Mouse (Mus musculus) frontal cortex, postnatal 14 days (tissue): Measurements from ENCODE around the gene Nup210l.
"Not testable (repeated sequence)": the region's sequence is repeated elsewhere in the genome, so short reads cannot be mapped to it uniquely, and the experiment has no call there.

Experiments
- DNase-seq, 2 experiments: peaks; one replicate each; pipeline ENCODE4 v3.0.0; 2022; ENCODE audit warnings: low spot score in 2 of 2

Nup210l gene

DNA sequence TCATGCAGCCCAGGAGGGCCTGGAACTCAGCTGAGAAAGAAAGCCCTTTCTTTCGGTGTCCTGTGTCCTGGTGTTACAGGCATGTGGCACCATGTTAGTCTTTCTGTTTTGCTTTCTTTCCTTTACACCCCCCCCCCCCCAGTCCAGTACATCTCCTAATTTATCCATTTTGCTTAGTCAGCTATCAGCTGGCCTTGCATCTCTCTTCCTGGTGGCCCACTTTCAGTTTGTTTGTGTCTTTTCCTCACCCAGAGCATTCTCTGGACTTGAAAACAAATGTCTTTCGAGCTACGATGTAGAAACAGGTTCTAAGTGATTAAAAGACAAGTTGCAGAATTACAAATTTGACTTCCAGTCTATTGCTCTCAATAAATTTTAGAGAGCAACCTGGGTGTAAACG lies 118.5 kb downstream of the Nup210l start:
- DNase-seq, result no peak

DNA sequence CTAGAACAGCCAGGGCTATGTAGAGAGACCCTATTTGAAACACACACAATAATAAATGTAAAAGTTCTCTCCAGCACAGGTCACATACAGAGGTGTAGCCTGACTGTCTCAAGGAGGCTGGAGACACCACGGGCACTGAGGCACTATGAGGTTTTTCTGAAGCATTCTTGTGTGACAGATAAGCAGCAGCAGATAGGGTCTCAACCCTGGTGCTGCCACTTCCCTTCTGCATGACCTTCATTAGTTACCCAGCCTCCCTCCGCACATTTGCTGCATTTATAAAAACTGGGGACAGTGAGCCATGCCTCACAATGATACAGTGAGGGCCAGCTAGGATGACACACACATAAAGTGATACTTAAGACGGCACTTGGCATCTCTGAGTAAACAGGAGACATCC lies 119.0 kb downstream of the Nup210l start:
- no peak for DNase-seq

DNA sequence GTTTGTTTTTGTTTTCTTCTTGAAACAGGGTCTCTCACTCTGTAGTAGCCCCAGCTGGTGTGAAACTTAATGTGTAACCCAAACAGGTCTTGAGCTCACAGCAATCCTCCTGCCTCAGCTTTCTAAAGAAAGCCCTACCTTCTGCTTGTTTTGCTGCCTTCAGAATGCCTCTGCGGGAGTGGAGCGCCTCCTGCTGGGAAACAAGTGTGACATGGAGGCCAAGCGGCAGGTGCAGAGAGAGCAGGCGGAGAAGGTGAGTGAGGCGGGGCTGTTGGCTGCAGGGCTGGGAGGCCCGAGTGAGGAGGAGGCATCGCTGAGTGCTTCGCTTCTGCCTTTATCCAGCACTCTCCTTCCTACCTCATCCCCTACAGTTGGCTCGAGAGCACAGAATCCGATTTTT lies 120.4 kb downstream of the Nup210l start:
- no peak for DNase-seq

GRCm38 (mm10) chr3:90231075-90231474 lies 127.1 kb downstream of the Nup210l start:
- no peak for DNase-seq

DNA sequence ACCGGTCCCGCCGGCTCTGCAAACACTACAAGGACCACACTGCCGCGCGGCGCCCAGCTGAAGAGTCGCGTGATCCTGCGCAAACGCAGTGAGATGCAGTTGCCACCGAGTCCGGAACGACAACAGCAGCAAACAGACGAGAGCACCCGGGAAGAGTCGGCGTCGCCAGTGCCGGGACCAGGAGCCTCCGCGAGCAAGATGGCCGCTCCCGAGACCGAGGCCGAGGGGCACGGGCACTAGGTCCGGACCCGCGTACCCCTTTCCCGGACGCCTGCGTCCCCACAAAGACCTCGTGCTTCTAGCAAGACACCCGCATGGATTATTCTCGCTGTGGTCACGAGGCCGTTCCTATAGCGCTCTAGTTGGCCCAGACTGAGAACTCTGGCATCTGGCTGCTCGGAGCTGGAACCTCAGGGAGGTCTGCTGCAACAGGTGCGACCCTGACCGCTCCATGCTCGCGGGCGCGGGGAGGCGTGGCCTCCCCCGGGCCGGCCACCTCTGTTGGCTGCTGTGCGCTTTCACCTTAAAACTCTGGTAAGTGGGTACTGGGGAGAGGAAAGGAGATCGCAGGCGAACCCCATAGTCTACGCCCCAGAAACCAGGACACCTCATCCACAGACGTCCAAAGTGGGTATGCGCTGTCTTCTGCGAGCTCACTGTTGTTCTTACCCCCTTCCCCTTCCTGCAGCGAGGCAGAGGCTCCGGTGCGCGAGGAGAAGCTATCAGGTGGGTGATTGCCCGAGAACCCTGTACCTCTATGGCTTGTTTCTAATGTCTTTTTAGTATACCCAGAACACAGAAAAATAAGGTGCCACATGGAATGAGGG lies 127.8 kb downstream of the Nup210l start, which contains the start of gene Jtb:
Gene Jtb, plus strand, starts transcription at position 91 of the 827 bp plus-strand sequence.
- DNase-seq, result peak; percentile 91 to 93

DNA sequence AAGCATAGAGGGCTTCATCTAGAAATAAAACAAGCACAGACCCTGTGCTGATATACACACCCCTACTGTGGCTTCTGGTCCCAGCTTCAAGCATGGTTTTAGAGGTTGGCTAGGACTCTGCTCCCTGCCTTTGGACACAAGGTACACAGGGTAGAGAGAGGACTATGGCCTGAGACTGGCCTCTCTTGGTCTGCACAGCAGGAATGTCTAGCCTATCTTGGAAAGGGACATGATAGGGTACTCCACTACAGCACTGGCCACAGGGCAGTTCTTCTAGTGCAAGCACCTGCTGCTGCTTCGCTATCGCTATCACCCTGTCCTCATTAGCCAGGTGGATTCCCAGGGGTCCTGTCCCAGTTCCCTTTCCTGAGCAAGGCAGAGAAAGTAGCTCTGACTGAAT lies 137.3 kb downstream of the Nup210l start:
- DNase-seq, result no peak

DNA sequence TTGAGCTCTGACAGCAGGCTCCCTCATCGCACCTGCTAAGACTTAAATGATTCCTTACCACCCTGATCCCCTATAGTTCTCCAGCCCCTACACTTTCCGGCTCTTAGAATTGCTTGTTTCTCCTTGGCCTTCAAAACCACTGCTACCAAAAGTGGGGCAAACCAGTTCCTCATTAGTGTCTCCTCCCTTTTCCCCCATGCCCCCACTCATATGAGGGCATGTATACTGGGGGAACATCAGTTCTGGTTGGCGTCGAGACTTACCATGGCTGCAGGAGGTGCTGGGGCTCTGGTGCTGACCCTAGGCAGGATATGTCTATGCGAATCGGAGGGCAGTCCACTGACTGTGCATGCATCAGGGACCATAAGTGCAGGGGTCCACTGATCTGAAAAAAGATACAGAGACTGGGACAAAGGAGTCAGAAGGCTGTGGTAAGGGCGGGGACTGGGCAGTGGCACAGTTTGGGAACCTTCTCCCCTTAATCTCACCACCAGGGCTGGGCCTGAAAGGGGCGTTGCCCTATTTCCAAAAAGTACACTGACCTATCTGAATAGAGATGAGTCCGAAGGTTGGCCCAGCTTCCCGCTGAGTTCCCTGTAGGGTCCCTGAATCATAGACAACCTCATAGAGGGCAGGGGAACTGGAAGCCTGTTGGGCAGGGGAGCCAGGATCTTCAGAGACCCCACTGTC lies 137.9 kb downstream of the Nup210l start:
- DNase-seq, result no peak

GRCm38 (mm10) chr3:90242984-90243775 lies 139.2 kb downstream of the Nup210l start, which contains the start of gene Creb3l4:
Creb3l4 (minus strand) TSS chr3:90243512.
- DNase-seq, result no peak

GRCm38 (mm10) chr3:90245406-90245805 lies 141.5 kb downstream of the Nup210l start:
- DNase-seq, result no peak

- DNase-seq, result no peak
These were observed 143.7 kb downstream of the Nup210l start for GRCm38 (mm10) chr3:90247630-90247959.

DNA sequence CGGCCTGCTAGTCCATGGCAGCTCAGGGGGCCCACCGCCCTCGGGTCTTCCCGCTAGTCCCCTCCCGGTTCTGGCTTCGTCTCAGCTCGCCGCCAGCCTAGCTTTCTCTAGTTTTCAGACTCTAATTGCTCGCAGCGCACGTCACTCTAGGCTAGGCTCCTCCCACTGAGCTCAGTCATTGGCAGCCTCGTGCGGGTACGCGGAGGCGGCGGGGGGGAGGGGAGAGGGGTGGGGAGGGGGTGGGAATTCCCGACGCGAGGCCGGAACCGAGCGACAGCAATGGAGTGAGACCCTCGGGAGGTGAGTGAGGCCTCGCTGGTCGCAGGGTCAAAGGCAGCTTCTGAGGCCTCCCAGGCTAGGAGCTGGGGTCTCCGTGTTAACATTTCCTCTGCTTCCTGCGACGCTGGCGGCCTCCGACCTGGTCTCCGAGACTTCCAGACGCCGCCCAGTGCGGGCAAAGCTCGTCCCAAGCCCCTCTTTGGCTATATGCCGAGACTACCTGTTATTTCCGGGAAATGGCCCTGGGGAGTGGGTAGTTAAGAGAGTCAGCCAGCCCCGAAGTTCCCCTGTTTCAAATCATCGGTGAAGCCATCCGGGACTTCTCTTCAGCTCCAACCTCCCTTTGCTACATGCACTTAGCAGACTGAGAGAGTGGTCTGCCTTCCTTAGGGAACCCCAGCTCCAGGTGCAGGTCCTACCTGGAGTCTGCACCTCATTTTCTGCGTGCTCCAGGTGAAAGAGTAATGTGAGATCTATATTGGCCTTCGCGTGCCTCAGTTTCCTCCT lies 144.2 kb downstream of the Nup210l start, which contains the start of gene Slc39a1:
Gene Slc39a1, plus strand, starts transcription at position 213 of the 786 bp plus-strand sequence.
- peak; percentile 89 to 91 for DNase-seq

- DNase-seq, result no peak
These were observed 144.8 kb downstream of the Nup210l start for GRCm38 (mm10) chr3:90248746-90249100.

DNA sequence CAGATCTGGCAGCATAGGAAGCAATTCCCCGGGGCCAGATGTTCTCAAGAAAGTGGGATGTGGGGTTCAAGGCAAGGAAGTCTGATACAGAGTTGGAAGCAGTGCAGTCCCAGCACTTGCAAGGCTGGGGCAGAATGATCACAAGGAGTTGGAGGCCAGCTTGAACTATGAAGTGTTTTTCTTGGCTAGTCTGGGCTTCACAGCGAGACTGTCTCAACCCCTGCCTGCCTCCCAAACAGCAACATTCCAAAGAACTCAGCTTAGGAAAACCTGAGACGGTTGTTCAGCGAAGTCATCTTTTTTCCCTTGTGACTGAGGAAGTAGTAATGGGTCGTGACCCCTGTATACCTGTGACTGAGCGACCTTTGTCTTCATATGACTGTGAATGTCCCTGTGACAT lies 146.9 kb downstream of the Nup210l start:
- DNase-seq, result no peak

- not testable (repeated sequence) for DNase-seq
These were observed 147.8 kb downstream of the Nup210l start for GRCm38 (mm10) chr3:90251731-90252226.

- DNase-seq, result not testable (repeated sequence)
These were observed 148.7 kb downstream of the Nup210l start for GRCm38 (mm10) chr3:90252659-90253058.

GRCm38 (mm10) chr3:90253174-90253573 lies 149.2 kb downstream of the Nup210l start:
- DNase-seq, result not testable (repeated sequence)

DNA sequence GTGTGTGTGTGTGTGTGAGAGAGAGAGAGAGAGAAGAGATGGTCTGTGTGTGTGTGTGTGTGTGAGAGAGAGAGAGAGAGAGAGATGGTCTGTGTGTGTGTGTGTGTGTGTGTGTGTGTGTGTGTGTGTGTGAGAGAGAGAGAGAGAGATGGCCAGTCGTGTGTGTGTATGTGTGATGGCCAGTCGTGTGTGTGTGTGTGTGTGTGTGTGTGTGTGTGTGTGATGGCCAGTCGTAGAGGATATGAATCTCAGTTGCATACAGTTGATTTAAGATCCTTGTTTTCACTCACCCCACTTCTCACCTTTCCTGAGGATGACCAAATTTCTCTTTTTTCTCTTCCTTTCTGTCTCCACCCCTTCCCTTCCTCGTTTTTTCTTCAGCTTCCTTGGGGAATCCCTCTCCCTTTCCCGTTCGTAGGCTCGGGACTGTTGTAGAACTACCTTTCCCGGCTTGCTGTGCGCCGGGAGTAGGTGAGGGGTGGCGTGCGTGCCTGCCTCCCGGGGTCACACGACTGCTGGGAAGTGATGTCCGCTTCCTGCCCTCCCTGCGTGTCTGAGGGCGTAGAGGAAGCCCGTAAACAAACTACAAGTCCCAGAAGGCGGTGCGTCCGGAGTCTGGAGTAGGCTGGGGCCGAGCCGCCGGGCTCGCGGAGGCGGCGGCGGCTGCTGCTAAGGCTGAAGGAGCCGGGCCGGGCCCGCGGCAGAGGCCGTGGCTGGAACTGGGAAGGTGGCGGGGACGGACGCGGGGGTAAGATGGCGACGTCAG lies 149.9 kb downstream of the Nup210l start, which contains the start of gene Crtc2:
Gene Crtc2, plus strand, starts transcription at position 511 of the 766 bp plus-strand sequence.
- DNase-seq, result peak; percentile 94 to 96

- no peak for DNase-seq
These were observed 150.7 kb downstream of the Nup210l start for GRCm38 (mm10) chr3:90254419-90255193.

DNA sequence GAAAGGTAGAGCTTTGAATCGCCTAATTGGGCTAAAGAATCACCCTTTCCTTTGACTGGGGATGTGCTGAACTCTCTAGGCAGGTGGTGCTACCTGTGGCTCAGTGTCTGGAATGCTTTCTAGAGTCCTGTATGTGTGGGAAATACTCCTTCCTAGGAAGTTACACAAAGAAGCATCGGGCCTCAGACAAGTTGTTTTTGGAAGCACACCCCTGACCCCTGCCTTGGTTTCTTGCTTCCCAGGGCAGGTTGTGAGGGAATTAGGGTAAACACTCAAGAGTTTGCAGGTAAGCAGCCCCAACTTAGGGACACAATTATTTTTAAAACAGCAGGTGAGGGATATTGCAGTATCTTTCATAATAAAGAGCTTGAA lies 151.2 kb downstream of the Nup210l start:
- DNase-seq, result no peak
